Mouse (Mus musculus) heart, adult 2 months (tissue): ENCODE data around the gene Tmub2.

Source experiments
- CTCF ChIP-seq: fragments of 200-600 bp; IDR thresholded peaks from 2 replicates; pipeline ENCODE4 v1.8.1; 2022; ENCODE audit warnings: antibody characterized with exemption, mild to moderate bottlenecking, moderate library complexity
- EP300 ChIP-seq: fragments of 200-500 bp; IDR thresholded peaks from 2 replicates; pipeline ENCODE4 v1.6.1; 2011; ENCODE audit warnings: low read depth, low read length, control low read depth; ENCODE audit not compliant: insufficient read depth
- POLR2A ChIP-seq: fragments of 200-500 bp; IDR thresholded peaks from 2 replicates; pipeline ENCODE4 v1.6.1; 2011; ENCODE audit warnings: mild to moderate bottlenecking, low read depth, low read length, control low read depth; ENCODE audit not compliant: insufficient read depth

GRCm38 (mm10) chr11:102295598-102296471 is 11.1 kb downstream of the Tmub2 start:
- no peak for TF ChIP-seq CTCF
- TF ChIP-seq EP300, result no peak
- no peak for TF ChIP-seq POLR2A
